Mouse (Mus musculus): ENCODE data around the gene Mfng. TPM values are rescaled to one million over a fixed set of nuclear protein-coding genes. Genes with fewer than 3 reads are reported as not detected.

The Mfng gene
- total RNA-seq (2021), result 10 to 100 TPM in 1 of 2 experiments, 1 to 10 TPM in 1; 9.5 to 11.6 TPM
- long read RNA-seq, experiment 1, transcript Mfng-201 (8 exons, 1,865 nt), result major isoform, 19 of 22 reads
- long read RNA-seq, experiment 1, partial matches to known transcripts, result 1 of 22 reads
- long read RNA-seq, experiment 1, other reads (novel, unspliced or antisense), result 2 of 22 reads
- long read RNA-seq, experiment 2, transcript Mfng-201 (8 exons, 1,865 nt), result major isoform, 16 of 22 reads
- long read RNA-seq, experiment 2, partial matches to known transcripts, result 2 of 22 reads
- long read RNA-seq, experiment 2, other reads (novel, unspliced or antisense), result 4 of 22 reads

DNA sequence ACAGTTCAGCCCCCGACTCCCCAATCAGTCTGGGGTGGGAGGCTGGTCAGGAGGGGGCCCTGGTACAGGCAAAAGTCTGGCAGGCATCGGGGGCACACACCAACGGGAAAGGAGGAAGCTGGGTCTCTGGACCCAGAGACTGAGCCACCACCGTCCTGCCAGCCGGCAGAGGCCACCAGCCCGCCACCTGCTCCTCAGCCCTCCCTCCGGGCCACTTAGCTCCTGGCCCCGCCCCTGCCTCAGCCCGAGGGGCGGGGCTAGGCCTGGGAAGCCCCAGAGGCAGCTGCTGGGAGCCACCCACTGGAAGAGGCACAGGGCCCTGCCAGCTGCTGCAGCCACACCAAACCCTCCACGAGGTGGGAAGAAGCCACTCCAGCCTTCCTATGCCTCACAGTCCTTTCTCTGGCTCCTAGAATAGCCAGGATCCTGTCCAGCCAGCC is at the start of gene Mfng:
Gene Mfng (minus strand): TSS at position 186 of the 440 bp plus-strand sequence.
- peak; percentile 64 to 74 for DNase-seq (ENCODE audit: low spot score in 2 of 2)

DNA sequence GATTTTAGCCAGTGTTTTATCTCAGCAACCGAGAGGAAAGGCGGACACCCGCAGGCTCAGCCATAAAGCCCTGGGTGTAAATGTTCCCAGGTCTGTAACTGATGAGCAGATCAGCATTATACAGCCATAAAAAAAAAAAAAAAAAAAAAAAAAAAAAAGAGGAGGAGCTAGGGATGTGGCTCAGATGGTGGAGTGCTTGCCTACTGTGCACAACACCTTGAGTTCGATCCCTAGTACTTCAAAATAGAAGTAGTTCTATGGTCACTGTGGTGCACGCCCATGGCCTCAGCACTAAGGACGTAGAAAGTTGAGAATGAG is 42.8 kb upstream of the Mfng start:
- no peak for DNase-seq (ENCODE audit: low spot score in 2 of 2)

DNA sequence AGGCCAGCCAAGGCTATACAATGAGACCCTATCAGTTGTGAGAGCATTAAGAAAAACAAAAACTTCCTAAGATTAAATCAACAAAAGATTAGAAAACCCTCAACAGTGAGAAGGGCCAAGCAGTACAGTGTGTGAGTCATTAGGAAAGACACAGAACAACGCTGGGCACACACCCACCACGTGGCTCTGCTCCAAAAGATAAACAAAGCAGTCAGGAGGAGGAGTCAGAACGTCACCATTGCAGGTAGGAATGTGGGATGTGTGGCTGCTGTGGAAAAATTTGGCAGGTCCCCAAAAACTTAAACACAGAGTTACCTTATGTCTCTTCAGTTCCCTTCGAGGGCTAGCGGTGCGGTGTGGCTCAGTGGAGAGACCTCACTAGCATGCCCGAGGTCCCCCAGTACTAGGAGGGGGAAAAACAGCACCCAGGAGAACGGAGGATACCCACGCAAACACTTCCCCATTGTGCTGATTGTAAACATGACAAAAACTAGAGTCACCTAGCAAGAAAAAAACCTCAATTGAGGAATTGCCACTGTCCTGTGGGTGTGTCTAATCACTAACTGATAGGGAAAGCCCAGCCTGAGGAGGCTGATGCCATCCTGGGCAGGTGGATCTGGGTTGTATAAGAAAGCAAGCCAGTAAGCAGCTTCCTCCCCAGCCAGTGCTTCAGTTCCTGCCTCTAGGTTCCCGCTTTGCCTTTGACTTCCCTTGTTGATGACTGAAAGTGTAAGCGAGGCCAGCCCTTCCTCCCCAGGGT is 42.2 kb upstream of the Mfng start:
- DNase-seq (ENCODE audit: low spot score in 2 of 2), result peak in 1 of 2 experiments; percentile 12

DNA sequence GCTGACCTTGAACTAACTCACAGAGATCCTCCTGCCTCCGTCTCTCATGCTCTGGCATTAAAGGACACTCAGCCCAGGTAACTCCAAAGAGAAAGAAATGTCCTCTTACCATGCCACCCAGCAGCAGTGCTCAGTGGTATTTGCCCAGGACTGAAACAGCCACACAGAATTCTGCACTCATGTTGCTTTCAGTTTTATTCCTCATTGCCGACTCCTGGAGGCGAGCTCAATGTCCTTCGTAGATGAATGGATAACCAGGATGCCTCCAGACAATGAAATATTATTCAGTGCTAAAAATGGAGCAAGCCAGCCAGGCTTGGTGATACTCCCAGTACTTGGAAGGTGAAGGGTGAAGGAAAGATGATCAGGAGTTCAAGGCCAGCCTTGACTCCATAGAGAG is 40.3 kb upstream of the Mfng start:
- DNase-seq (ENCODE audit: low spot score in 2 of 2), result no peak

DNA sequence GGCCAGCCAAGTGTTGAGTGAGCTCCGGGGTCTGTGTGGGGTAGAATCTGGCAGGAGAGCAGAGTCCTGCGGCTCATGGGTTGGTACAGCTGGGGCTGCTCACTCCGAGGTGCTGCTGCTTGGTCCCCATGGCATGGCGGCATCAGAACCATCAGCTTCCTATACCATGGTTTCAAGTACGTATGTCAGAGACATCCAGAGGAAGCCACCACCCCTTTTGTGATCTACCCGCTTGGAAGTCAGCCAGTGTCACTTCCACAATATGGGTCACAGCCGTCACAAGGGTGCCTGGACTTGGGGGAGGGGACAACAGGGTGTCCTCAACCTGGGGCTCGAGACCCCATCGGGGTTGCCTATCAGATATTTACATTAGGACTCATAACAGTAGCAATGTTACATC is 36.9 kb upstream of the Mfng start:
- peak in 1 of 2 experiments; percentile 16 for DNase-seq (ENCODE audit: low spot score in 2 of 2)

DNA sequence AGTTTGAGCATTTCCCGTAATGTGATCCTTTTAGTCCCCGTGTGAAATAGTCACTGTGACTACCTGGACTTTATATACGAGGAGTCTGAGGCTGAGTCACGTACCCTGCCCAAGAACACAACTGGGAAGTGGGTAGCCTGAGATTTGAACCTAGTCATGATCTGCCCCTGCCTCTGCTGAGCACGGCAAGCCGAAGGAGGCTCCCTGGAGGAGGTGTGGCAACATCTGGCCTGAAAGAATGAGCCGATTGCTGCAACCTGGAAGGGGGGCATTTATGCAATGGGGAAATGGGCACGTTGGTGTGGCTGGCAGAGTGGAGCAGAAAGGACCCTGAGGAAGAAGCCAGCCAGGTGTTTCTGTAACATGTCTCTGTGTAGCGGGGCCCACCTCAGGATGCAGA is 36.5 kb upstream of the Mfng start:
- DNase-seq (ENCODE audit: low spot score in 2 of 2), result no peak

DNA sequence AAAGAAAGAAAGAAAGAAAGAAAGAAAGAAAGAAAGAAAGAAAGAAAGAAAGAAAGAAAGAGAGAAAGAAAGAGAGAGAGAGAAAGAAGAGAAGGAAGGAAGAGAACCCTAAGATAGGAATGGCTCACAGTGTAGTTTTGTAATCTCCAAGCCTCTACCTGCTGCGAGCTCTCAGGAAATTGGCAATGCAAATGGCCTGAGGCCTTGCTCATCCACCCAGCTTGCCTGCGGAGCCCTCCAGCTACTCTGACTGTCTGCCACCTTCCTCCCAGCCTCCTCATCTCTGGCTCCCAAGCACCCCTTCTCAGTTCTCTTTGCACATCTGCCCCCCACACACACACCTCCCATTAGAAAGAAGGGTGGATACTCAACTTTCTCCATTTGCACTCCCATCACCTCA is 35.7 kb upstream of the Mfng start:
- no peak for DNase-seq (ENCODE audit: low spot score in 2 of 2)

DNA sequence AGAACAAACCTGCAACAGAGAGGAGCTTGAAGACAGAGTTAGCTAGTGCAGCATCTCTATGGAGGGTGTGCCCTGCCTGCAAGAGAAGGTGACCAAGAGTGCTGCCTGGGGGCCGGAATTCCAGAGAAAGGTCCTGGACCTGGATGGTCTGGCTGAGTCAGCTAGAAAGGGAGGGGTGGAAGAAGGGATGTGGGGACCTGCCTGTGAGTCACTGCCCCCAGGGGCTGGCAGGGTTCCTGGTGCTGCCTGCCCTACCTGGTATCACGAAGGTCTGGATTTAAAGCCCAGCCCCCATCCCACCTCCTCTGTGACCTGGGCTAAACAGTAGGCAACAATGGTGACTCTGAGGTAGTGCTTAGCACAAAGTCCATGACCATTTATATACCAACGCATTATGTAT is 33.9 kb upstream of the Mfng start:
- no peak for DNase-seq (ENCODE audit: low spot score in 2 of 2)

DNA sequence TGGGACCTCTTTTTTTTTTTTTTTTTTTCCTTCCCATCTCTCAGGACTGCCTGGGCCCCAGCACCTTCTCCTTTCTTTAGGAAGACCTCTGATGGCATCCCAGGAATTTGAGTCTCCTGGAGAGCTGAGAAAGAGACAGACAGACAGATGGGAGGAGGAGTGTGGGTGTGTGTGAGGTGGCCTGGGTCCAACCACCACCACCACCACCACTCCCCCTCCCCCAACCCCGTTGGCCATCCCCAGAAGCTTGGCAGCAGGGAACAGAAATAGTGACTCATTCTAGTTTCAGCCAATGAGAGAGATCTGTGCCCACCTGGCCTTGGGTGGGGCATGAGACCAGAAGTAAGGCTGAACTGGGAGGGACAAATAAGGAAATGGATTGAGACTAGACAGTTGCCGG is 33.3 kb upstream of the Mfng start:
- no peak for DNase-seq (ENCODE audit: low spot score in 2 of 2)

DNA sequence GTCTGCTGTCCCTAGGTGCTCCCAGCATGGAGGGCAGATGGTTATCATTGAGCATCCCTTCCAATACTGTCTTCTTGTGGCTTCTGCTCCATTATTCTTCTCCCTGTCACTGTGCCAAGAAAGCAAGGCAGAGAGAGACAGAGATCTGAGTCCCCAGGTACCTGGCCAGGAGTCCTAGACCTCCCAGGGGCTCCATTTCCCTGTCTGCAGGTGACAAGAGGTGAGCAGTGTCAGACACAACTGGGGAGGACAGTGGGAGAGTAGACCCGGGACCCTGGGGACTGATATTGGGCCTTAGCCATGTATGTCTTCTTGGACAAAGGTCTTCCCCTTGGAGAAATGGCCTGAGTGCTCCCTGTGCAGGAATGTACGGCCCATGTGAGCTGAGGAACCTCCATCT is 32.1 kb upstream of the Mfng start:
- no peak for DNase-seq (ENCODE audit: low spot score in 2 of 2)

DNA sequence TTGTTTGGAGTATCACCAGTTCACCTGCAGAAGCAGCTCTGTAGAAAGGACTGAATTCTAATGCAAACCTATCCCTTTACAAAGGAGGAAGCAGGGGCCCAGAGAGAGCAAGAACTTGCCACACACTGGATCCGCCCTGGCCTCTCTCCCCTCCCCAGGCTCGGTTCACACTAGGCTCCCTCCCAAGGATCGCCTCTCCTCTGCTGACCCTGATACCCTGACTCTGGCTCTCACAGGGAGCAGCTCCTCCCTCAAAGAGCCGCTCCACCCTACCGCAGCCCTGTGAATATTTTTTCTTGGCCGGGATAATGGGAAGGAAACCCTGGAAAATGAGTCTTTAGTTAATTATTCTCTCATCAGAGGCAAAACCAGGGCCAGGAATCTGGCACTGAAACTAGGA is 31.1 kb upstream of the Mfng start:
- DNase-seq (ENCODE audit: low spot score in 2 of 2), result no peak

DNA sequence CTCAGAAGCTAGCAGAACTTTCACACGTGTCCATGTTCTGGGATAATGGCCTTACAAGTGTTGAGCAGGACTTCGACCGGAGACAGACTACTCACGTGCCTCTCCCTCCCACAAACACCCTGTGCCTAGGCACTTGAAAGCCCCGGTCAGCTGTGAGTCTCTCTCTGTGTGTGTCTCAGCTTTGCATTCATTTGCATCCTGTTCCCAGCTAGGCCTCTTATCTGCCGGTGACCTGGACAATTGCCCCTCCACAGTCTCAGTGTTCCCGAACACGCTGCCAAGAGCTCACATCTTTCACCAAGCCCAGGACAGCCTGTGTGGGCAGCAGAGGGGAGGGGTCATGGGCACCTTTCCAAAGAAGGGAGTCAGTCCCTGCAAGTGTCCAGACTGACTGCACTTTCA is 30.2 kb upstream of the Mfng start:
- no peak for DNase-seq (ENCODE audit: low spot score in 2 of 2)

DNA sequence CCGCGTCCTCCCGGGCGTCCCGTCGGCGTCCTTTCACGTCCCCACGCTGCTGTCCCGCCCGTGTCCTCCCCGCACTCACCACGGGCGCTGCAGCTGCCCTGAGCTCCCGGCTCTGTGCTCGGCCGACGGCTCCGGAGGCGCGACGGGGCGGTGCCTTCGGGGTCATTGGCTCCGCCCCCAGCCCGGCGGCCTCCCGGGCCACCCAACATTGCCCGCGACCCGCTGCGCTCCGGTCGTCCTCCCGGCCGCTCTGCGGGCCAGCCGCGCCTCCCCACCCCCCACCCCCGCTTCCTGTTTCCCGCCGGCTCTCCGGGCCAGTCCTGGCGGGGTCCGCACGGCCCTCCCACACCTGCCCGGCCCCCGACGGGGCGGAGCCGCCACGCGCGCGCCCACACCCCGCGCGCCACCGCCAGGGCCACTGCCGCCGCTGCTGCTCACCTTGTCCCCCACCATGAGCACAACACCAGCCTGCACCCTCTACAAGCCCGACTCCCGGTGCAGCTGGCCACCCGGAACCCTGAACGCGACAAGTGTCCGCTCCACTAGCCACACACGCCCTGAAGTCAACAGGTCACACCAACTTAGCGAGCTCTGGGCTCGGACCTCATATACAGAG is 29.6 kb upstream of the Mfng start, which contains the start of gene Card10:
Gene Card10 (minus strand): TSS at position 267 of the 616 bp plus-strand sequence.
- DNase-seq (ENCODE audit: low spot score in 2 of 2), result peak in 1 of 2 experiments; percentile 64

DNA sequence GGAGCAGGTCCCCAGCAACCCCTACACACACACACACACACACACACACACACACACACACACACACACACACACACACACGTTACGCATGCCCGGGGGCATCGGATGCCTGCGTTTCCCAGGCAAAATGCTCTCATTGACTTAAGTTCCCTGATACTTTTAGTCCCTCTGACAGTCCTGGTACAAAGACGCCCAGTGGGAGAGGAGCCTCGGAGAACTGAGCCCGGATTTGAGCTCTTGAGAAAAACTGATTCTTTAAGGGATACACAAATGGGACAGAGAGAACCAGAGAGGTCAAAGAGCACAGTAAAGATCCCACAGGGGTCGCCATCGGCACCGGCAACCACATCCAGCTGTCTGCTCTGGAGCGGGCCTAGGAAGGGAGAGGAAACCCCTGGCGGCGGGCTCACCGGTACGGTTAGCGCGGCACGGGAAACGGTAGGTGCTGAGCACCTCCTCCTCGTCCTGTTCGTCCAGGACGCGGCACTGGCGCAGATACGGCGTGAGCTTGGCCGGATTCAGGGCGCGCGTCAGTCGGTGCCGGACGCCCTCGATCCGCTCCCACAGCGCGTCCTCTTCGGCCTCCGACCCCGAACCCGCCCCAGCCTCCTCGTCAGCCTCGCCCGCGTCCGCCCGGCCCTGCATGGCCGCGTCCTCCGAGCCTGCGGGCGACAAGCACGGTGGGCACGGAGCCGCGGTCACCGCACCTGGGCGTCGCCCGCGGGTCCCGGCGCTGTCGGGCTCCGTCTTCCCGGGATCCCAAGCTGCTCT is 28.9 kb upstream of the Mfng start:
- DNase-seq (ENCODE audit: low spot score in 2 of 2), result no peak

DNA sequence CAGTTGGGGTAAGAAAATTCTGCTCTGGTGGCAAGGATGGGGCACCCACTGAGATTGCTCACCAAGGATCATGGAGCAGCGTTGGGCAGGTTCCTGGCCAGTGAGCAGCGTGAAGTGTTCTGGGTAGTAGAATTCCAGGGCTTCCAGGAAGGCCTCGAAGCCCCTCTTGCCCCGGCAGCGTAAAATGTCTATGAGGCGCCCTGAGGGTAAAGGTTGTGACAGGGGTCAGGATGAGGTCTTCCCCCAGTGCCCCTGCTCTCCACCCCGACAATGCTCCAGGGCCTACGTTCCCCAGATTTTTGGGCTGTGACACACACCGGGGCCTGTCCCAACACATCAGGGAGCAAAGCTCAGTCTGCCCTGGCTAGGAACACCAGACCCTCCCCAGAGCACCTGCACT is 28.3 kb upstream of the Mfng start:
- DNase-seq (ENCODE audit: low spot score in 2 of 2), result no peak

DNA sequence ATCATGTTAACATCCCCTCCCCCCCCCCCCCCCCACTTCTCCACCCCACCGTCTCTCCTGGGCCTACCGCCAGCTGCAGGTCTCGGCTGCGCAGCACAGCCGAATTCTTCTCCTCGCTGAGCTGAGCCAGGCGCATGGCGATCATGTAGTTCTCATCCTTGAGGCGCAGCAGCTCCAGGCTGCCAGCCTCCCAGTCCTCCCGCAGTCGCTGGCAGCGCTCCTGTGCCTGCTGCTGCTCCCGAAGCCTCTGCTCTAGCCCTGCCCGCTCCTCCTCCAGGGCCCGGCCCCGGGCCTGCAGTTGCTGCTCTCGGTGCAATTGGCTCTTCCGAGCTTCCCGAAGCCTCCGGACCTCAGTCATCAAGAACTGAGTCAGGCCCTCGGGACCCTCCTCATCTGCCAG is 25.8 kb upstream of the Mfng start:
- peak in 1 of 2 experiments; percentile 48 for DNase-seq (ENCODE audit: low spot score in 2 of 2)

DNA sequence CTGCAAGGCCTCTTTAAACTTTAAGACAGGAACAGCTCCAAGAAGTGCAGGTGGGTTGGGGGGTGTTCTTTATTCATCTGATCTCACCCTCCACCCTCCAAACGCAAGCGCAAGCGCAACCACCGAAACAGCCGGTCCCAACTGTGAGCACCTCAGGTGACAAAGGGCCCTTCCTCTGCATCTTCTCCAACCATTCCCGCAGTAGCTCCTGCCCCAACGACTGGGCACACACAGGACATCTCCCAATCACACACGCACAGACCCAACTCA is 23.7 kb upstream of the Mfng start:
- DNase-seq (ENCODE audit: low spot score in 2 of 2), result no peak

DNA sequence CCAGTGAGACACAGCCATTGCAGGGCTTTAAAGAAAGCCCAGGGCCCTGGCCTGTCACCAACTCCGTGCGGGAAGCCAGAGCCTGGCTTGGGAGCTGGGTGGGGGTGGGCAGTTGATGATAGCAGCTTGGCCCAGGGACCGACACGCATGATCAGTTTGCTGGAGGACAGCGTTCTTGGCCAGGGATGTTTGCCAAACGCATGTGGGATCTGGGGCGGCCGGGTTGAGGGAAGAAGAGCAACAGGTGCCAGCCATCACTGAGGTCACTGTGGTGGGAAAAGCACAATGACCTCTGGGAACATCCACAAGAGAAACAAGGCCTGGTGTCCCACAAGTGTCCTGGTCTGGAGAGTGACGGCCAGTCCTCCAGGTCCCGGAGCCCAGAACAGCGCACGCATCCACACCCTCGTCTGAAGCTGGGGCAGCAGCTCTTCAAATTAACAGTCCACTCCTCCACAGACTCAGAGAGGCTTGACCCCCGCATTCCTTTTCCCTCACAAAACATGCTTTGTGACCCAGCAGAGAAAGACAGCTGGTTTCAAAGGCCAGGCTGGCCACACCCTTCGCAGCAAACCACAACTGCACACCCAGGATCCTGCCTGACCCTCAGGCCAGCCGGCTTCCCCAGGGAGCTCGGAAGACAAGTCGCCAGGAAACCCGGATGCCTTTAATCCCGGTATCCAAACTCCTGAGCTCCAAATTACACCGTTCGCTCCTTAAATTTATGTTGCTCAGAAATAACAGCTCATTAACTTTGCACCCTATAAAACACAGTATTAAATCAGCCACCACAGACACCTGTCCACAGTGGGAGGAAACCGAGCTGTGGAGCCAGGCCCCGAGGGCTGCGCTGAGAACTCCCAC is 23.2 kb upstream of the Mfng start:
- peak; percentile 50 to 72 for DNase-seq (ENCODE audit: low spot score in 2 of 2)

DNA sequence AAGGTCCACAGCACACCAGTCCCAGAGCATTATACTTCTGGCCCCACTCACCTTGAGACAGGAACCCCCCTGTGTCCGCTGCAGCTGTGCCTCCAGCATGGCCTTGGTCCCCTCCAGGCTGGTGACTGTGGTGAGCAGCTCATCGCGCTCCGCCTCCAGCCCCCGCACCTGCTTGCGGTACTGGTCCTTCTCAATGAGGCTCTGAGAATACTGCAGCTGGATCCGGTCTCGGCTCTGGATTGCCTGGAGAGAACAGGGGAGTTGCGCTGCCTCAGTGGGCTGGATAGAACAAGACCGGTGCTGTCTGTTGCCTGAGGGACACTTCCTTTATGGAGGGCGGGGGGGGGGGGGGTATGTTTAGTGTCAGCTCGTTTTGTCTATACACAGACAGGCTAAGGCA is 17.7 kb upstream of the Mfng start:
- DNase-seq (ENCODE audit: low spot score in 2 of 2), result no peak

DNA sequence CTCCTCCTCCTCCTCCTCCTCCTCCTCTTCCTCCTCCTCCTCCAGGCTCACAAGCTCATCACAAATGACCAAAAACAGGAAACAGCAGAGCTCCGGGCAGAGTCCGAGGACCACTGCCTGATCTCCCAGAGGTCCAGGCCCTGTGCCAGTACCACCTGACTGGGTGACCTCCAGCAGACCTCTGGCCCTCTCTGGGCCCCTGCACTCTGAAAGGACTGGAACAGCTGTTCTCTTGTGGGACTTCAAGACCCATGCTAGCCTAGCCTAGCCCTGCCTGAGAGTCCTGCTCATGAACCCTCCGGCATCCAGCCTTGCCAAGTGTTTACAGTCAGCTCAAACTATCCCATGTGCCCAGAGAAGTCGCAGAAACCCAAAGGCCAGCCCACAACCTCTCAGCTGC is 17.2 kb upstream of the Mfng start:
- DNase-seq (ENCODE audit: low spot score in 2 of 2), result peak in 1 of 2 experiments; percentile 69
